Mouse (Mus musculus) G1E (cell line): Measurements from ENCODE around the gene Arl6ip4.

Source experiments
- CTCF ChIP-seq: IDR thresholded peaks from 2 replicates; pipeline ENCODE4 v1.5.1; 2012; ENCODE audit warnings: low read depth, low read length, inconsistent platforms, mixed read lengths
- TAL1 ChIP-seq: conservative IDR thresholded peaks from 2 replicates; pipeline ENCODE4 v1.6.1; 2012; ENCODE audit warnings: low read depth, low read length, inconsistent platforms, mixed read lengths

DNA sequence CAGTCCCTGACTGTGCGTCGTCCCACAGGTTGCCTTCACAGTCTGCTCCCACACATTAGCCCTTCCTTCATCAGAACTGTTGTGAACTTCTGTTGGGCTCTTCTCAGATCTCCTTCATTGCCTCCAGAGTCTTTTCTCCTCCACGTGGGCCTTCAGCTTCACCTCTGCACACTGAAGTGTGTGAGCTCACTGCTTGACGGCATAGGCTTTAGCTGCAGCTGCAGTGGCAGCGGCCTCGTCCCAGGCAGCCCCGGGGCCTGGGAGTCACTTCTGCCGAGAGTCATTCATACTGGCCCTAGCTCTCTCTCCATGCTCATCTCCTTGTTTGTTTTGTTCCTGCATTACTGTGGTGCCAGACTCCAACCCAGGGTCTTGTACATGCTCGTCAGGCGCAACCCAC, 51.7 kb downstream of the Arl6ip4 start:
- TF ChIP-seq CTCF: no peak
- TF ChIP-seq TAL1: no peak
